Mouse (Mus musculus): Measurements from ENCODE around the gene Grid1. TPM values are rescaled to one million over a fixed set of nuclear protein-coding genes. Genes with fewer than 3 reads are reported as not detected.

The Grid1 gene
- polyA plus RNA-seq, 1 experiment, result not detected

- H3K27ac ChIP-seq (ENCODE audit: insufficient read depth, low read depth, low read length), result no peak overlapping the region
- H3K36me3 ChIP-seq (ENCODE audit: control insufficient read depth, insufficient read depth, low read length), result no peaks in the 10 kb centered on the region
- H3K4me3 ChIP-seq (ENCODE audit: low read depth, low read length), result no peak overlapping the region
- 92% methylated on average over 7 of the region's 7 CpGs for WGBS
- H3K4me1 ChIP-seq (ENCODE audit: control insufficient read depth, insufficient read depth, insufficient read length, low read length), result no peaks in the 10 kb centered on the region
- no peaks in the 10 kb centered on the region for H3K27me3 ChIP-seq (ENCODE audit: control insufficient read depth, insufficient read depth, low read length)
- TF ChIP-seq CTCF (IDR thresholded peaks at IDR 0.05; ENCODE audit: extremely low read depth, insufficient read length, insufficient replicate concordance, low read depth, low read length) (no peak), POLR2A (IDR thresholded peaks at IDR 0.05; ENCODE audit: low read depth, low read length) (no peak)
Measured at GRCm38 (mm10) chr14:35309201-35309600, 489.3 kb downstream of the Grid1 start.

GRCm38 (mm10) chr14:35313380-35314299 is 493.7 kb downstream of the Grid1 start:
- Histone ChIP-seq H3K27me3 (ENCODE audit: control insufficient read depth, insufficient read depth, low read length) (no peaks in the 10 kb centered on the region), H3K27ac (ENCODE audit: insufficient read depth, low read depth, low read length) (no peak overlapping the region)

GRCm38 (mm10) chr14:35326306-35326705 is 506.4 kb downstream of the Grid1 start:
- no peak for TF ChIP-seq POLR2A (IDR thresholded peaks at IDR 0.05; ENCODE audit: low read depth, low read length)
- no peak for TF ChIP-seq CTCF (IDR thresholded peaks at IDR 0.05; ENCODE audit: extremely low read depth, insufficient read length, insufficient replicate concordance, low read depth, low read length)
- H3K36me3 ChIP-seq (ENCODE audit: control insufficient read depth, insufficient read depth, low read length), result no peaks in the 10 kb centered on the region
- no peak overlapping the region for H3K4me3 ChIP-seq (ENCODE audit: low read depth, low read length)
- H3K27ac ChIP-seq (ENCODE audit: insufficient read depth, low read depth, low read length), result no peak overlapping the region
- 57% methylated on average over 1 of the region's 1 CpGs for WGBS
- H3K27me3 ChIP-seq (ENCODE audit: control insufficient read depth, insufficient read depth, low read length), result no peaks in the 10 kb centered on the region
- H3K4me1 ChIP-seq (ENCODE audit: control insufficient read depth, insufficient read depth, insufficient read length, low read length), result no peaks in the 10 kb centered on the region

More at GRCm38 (mm10) chr14:35313380-35314299, 493.7 kb downstream of the Grid1 start:
- H3K4me1 ChIP-seq (ENCODE audit: control insufficient read depth, insufficient read depth, insufficient read length, low read length), result no peaks in the 10 kb centered on the region
- no peak overlapping the region for H3K4me3 ChIP-seq (ENCODE audit: low read depth, low read length)
- H3K36me3 ChIP-seq (ENCODE audit: control insufficient read depth, insufficient read depth, low read length), result no peaks in the 10 kb centered on the region
- TF ChIP-seq POLR2A (IDR thresholded peaks at IDR 0.05; ENCODE audit: low read depth, low read length) (no peak), CTCF (IDR thresholded peaks at IDR 0.05; ENCODE audit: extremely low read depth, insufficient read length, insufficient replicate concordance, low read depth, low read length) (no peak)
- 42% methylated on average over 5 of the region's 5 CpGs for WGBS

- Histone ChIP-seq H3K4me3 (ENCODE audit: low read depth, low read length) (no peak overlapping the region), H3K27me3 (ENCODE audit: control insufficient read depth, insufficient read depth, low read length) (no peaks in the 10 kb centered on the region), H3K27ac (ENCODE audit: insufficient read depth, low read depth, low read length) (no peak overlapping the region), H3K36me3 (ENCODE audit: control insufficient read depth, insufficient read depth, low read length) (no peaks in the 10 kb centered on the region), H3K4me1 (ENCODE audit: control insufficient read depth, insufficient read depth, insufficient read length, low read length) (no peaks in the 10 kb centered on the region)
- TF ChIP-seq CTCF (IDR thresholded peaks at IDR 0.05; ENCODE audit: extremely low read depth, insufficient read length, insufficient replicate concordance, low read depth, low read length), result no peak
- TF ChIP-seq POLR2A (IDR thresholded peaks at IDR 0.05; ENCODE audit: low read depth, low read length), result no peak
- WGBS, result 76% methylated on average over 3 of the region's 3 CpGs
Measured at GRCm38 (mm10) chr14:35336561-35336960, 516.7 kb downstream of the Grid1 start.

GRCm38 (mm10) chr14:35356011-35356410 is 536.1 kb downstream of the Grid1 start:
- Histone ChIP-seq H3K36me3 (ENCODE audit: control insufficient read depth, insufficient read depth, low read length) (no peaks in the 10 kb centered on the region), H3K4me1 (ENCODE audit: control insufficient read depth, insufficient read depth, insufficient read length, low read length) (no peaks in the 10 kb centered on the region), H3K27me3 (ENCODE audit: control insufficient read depth, insufficient read depth, low read length) (no peaks in the 10 kb centered on the region), H3K4me3 (ENCODE audit: low read depth, low read length) (no peak overlapping the region), H3K27ac (ENCODE audit: insufficient read depth, low read depth, low read length) (no peak overlapping the region)
- WGBS, result 68% methylated on average over 3 of the region's 3 CpGs
- TF ChIP-seq POLR2A (IDR thresholded peaks at IDR 0.05; ENCODE audit: low read depth, low read length) (no peak), CTCF (IDR thresholded peaks at IDR 0.05; ENCODE audit: extremely low read depth, insufficient read length, insufficient replicate concordance, low read depth, low read length) (no peak)

DNA sequence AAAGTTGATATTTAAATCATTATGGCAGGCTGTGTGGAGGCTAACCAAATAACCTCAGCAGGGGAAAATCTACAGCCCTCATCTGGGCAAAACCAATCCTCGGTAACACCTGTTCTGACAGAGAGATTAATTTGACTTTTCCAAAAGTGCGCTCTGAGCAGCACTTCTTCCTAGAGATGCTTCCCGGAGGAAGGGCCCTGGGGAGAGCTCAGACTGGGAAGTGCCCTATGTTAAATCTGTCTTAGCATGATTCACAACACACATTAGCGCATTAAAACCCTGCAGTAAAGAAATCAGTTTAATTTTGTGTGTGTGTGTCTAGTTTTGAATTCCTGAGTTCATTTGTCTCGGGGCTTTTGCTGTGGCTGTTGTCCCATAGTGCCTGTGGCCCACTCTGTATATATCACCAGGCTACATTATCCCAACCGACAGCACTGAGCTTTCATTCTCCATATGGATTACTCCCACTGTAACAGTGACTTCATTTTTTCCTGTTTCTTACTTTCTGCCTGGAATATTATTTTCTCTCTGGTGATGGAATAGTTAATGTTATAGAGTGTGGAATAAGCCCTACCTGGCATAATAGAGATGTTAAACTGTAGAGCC is 536.7 kb downstream of the Grid1 start:
- Histone ChIP-seq H3K36me3 (ENCODE audit: control insufficient read depth, insufficient read depth, low read length) (no peaks in the 10 kb centered on the region), H3K4me3 (ENCODE audit: low read depth, low read length) (no peak overlapping the region), H3K27ac (ENCODE audit: insufficient read depth, low read depth, low read length) (no peak overlapping the region), H3K4me1 (ENCODE audit: control insufficient read depth, insufficient read depth, insufficient read length, low read length) (no peaks in the 10 kb centered on the region), H3K27me3 (ENCODE audit: control insufficient read depth, insufficient read depth, low read length) (no peaks in the 10 kb centered on the region)
- no peak for TF ChIP-seq CTCF (IDR thresholded peaks at IDR 0.05; ENCODE audit: extremely low read depth, insufficient read length, insufficient replicate concordance, low read depth, low read length)
- TF ChIP-seq POLR2A (IDR thresholded peaks at IDR 0.05; ENCODE audit: low read depth, low read length), result no peak
- WGBS, result 78% methylated on average over 6 of the region's 6 CpGs
